Mouse (Mus musculus): ENCODE measurements around the gene Gcnt4. TPM values are rescaled to one million over a fixed set of nuclear protein-coding genes. Genes with fewer than 3 reads are reported as not detected.

Gcnt4 gene
- polyA plus RNA-seq, 1 experiment = 0.55 TPM

- Histone ChIP-seq H3K27ac (ENCODE audit: control insufficient read depth, insufficient read depth, low read length) (no peak overlapping the region), H3K36me3 (ENCODE audit: control insufficient read depth, insufficient read depth, low read length) (no peaks in the 10 kb centered on the region), H3K4me1 (replicated peaks; ENCODE audit: control insufficient read depth, insufficient read depth, low read length) (peaks cover 7% of the 10 kb centered on the region), H3K4me3 (ENCODE audit: control insufficient read depth, insufficient read depth, low read length) (no peak overlapping the region), H3K27me3 (ENCODE audit: control insufficient read depth, insufficient read depth, low read length) (no peaks in the 10 kb centered on the region)
- 90% methylated on average over 1 of the region's 1 CpGs for WGBS
- no peak for DNase-seq
- TF ChIP-seq CTCF (IDR thresholded peaks at IDR 0.05; ENCODE audit: borderline replicate concordance, control insufficient read depth, extremely low read depth, insufficient read depth, low read length, poor library complexity) (no peak), POLR2A (IDR thresholded peaks at IDR 0.05; ENCODE audit: control insufficient read depth, extremely low read depth, insufficient read depth, low read length, poor library complexity) (no peak)
These were observed 72.6 kb downstream of the Gcnt4 start for GRCm38 (mm10) chr13:96997080-96997479.

Other genes with a start within 250 kb of the Gcnt4 start
- not detected in 2 replicates for gene Ankrd31, start 176.4 kb upstream of the Gcnt4 start, polyA plus RNA-seq (2012; rRNA removed)
- 1.1 and 4.1 TPM in 2 replicates for gene 1700029F12Rik, start 109.7 kb downstream of the Gcnt4 start, polyA plus RNA-seq (2012; rRNA removed)
- gene Fam169a, start 142.6 kb downstream of the Gcnt4 start, polyA plus RNA-seq (2012; rRNA removed) = 0.03 TPM in 1 of 2 replicates, not detected in the other
- 0.90 and 1.5 TPM in 2 replicates for gene Gm6169, start 174.5 kb downstream of the Gcnt4 start, polyA plus RNA-seq (2012; rRNA removed)
- 28.3 and 31.1 TPM in 2 replicates for gene Gfm2, start 213.2 kb downstream of the Gcnt4 start, polyA plus RNA-seq (2012; rRNA removed)
- gene Nsa2, start 213.2 kb downstream of the Gcnt4 start, polyA plus RNA-seq (2012; rRNA removed) = 28.3 and 37.3 TPM in 2 replicates

Measured in thymus, adult 2 months (tissue).